ENCODE assay signal across 8 mouse cellular contexts in genomic region chr7:28436932-28437570, GRCm38 (mm10). TPM values are rescaled to one million over a fixed set of nuclear protein-coding genes. Genes with fewer than 3 reads are reported as not detected.
A peak's percentile ranks its signal among the peaks of the same experiment; 100 is the strongest.
DNase-seq lines count a peak whose midpoint lies in the region; ATAC-seq lines count a peak whose summit lies in the region.

Gene Gmfg, plus strand, starts transcription at chr7:28437447.

- H3K4me1 ChIP-seq in hindbrain, embryonic 13.5 days (replicated peaks), result peaks cover 43% of the 10 kb centered on the region

- H3K4me2 ChIP-seq in hindbrain, embryonic 13.5 days, result peak within 1 kb of the TSS; percentile 61

- peaks cover 9% of the 10 kb centered on the region; the same call in 1 of the 2 replicates for H3K36me3 ChIP-seq in hindbrain, embryonic 13.5 days

- no peaks in the 10 kb centered on the region for H3K27me3 ChIP-seq in hindbrain, embryonic 13.5 days

- ATAC-seq in hindbrain, embryonic 13.5 days (ENCODE audit: low FRiP score), result no peak; the same call in 1 of the 2 replicates

- H3K4me3 ChIP-seq in hindbrain, embryonic 13.5 days, result peak within 1 kb of the TSS; percentile 94

- H3K9me3 ChIP-seq in hindbrain, embryonic 13.5 days, result no peaks in the 10 kb centered on the region

- H3K9ac ChIP-seq in hindbrain, embryonic 13.5 days, result peak within 1 kb of the TSS; percentile 68

- H3K27ac ChIP-seq in hindbrain, embryonic 13.5 days, result peak within 1 kb of the TSS; percentile 83

- 3% methylated on average over 16 of the region's 16 CpGs for WGBS in hindbrain, embryonic 13.5 days

- peak; percentile 95 for DNase-seq in R1 (ENCODE audit: low read depth, low spot score)
- DNase-seq in cerebellum, postnatal 10 days, result peak; percentile 90 to 92
- DNase-seq in frontal cortex, adult 2 months (ENCODE audit: extremely low spot score in 1 of 2, low spot score in 1 of 2), result peak; percentile 69 to 87
- peak; percentile 82 to 88 for DNase-seq in layer of hippocampus, postnatal 14 days (ENCODE audit: low spot score in 2 of 2)
- DNase-seq in lung, postnatal 36 days, result peak; percentile 95
- DNase-seq in retina, postnatal 7 days (ENCODE audit: low read depth, low spot score), result peak; percentile 58
- peak; percentile 86 for DNase-seq in urinary bladder, postnatal 14 days (ENCODE audit: low spot score)

RNA-seq across cellular contexts. Expression of gene Gmfg, which starts in this region (rescaled TPM):
- polyA plus RNA-seq in frontal cortex, adult 2 months (2012; rRNA removed), result 4.0 and 5.2 TPM in 2 replicates
- polyA plus RNA-seq in hindbrain, embryonic 13.5 days (2015; fragmentation: Nextera tagmentation; extraction: Ambion mirVana), result 5.2 and 5.3 TPM in 2 replicates
- 1 to 10 TPM; 3.2 to 3.8 TPM for total RNA-seq in layer of hippocampus, postnatal 14 days (2021)
